Mouse (Mus musculus) adrenal gland, postnatal 4 days (tissue): Measurements from ENCODE around the gene Gm49721. TPM values are rescaled to one million over a fixed set of nuclear protein-coding genes. Genes with fewer than 3 reads are reported as not detected.
"Not testable (repeated sequence)": the region's sequence is repeated elsewhere in the genome, so short reads cannot be mapped to it uniquely, and the experiment has no call there.

Experiments
- DNase-seq, 2 experiments: peaks; one replicate each; pipeline ENCODE4 v3.0.0; 2021 to 2022; ENCODE audit warnings: low spot score in 2 of 2, mixed read lengths in 2 of 2
- total RNA-seq, 2 experiments: library from RNA; stranded (reverse); gene quantifications; 2 replicates each; pipeline ENCODE4 v1.2.3; 2021

The Gm49721 gene
- total RNA-seq, 2 experiments from 2014 or later = 0.37 to 0.45 TPM

DNA sequence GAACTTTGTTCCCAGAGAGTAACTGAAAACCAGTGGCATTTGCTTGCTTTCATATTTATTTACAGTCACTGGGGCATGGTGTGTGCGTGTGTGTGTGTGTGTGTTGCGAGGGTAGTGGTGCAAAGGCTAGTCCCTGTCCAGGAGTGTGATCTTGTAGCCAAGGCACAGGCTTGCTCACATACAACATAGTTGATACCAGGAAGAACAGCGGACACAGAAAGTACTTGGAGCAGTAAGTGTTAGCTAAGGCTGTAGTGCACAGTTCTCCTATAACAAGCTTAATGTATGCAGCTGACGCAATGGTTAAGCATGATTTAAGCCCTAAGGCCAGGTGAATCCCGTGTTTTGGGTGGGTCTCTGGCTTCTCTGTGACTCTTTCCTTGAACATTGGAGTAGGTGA lies 676 bp downstream of the Gm49721 start:
- DNase-seq = not testable (repeated sequence)

DNA sequence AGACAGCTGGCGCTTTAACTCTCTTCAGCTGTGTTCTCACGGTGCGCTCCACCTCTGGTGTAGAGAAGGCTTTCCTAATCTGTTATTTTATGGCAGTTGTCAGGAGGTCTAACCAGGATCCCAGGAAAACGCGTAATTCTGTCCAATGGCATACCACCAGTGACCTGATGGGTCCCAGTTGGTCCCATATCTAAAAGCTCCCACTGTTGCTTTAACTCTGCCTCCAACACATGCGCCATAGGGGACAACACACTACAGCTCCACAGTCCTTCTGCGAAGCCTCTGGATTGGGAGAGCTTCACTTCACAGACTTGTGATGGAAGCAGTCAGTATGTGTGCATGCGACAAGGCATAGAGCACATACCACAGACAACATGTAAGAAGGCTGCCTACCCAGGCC lies 1.4 kb downstream of the Gm49721 start:
- DNase-seq = not testable (repeated sequence)

DNA sequence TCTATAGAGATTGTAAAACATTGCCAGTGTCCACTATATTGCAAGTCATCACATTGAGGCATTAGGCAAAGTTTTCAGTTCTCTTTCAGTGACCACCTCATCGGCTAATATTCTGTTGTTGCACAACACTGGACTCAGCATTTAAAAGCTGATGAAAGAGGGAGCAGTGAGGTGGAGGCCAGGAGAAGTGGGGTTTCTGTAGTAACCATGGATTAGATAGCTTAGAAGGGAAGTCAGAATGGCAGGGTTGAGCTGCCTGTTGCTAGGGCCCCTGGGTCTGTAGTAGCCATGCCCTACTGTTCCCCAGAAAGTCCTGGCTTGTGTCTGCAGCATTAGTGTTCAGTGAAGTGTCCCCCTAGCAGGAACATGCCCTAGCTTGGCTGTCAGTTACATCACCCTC lies 7.4 kb downstream of the Gm49721 start:
- not testable (repeated sequence) for DNase-seq

DNA sequence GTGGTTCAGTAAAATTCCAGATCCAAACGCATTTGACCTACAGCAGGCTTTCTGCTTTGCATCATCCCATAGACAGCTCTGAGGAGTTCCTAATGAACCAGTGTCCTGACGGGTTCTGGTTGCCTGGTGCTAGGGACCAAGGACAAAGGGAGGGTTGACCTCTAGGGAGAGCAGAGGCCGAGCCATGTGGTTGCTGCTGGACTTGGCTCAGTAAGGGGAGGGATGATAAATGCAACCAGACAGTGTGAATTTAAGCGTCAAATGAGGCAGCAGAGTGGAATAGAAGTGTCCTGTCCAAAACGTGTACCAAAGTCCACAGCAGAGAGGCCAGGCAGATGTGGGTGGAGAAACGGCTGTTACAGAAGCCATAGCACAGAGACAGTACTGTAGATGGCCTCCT lies 16.8 kb downstream of the Gm49721 start:
- not testable (repeated sequence) for DNase-seq

DNA sequence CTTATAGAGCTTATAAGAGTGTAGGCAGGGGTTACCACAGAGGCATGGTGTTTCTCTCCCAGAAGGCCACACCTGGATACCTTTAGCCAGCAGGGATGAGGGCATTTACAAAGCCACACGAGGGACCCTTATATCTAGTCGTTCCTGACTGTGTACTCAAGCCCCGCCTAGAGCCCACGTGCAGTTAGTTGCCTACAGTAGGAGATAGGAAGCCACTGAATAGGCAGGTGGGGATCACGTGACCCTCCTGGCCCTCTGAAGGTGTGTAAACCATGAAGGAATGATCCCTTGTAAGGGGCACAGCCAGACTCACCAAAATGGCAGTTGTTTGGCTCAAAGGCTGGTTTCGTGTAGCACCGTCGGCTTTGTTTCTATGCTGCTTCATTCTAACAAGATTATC lies 18.1 kb downstream of the Gm49721 start:
- DNase-seq = not testable (repeated sequence)

DNA sequence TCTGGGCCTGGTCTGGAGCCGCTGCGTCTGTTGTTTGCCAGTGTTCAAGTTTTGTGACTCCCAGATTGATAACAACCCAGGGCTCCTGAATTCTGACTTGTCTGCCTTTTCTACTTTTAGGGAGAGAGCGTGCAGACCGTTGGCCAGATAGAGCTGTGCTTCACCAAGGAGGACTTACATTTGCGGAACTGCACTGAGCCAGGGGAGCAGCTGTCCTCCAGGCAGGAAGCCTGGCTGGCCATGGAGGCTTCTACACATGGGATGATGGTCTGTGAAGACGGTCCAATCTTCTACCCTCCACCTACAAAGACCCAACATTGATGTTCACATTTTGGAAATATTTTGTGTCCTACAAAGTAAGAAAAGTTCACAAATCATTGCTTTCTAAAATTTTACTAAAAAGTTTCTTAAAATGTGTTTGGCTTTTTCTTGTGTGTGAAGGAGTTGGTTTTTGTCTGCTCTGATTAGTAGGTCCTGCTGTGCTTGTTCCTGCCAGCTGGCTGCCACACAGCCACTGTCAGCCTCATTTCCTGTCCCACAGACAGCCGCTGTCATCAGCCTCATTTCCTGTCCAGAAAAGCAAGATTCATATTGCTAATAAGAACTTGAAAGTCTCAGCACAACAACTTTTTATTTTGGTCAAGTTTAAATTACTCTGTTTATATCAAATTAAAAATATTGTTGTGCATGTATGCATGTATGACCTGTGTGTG lies 19.2 kb downstream of the Gm49721 start:
- not testable (repeated sequence) for DNase-seq

DNA sequence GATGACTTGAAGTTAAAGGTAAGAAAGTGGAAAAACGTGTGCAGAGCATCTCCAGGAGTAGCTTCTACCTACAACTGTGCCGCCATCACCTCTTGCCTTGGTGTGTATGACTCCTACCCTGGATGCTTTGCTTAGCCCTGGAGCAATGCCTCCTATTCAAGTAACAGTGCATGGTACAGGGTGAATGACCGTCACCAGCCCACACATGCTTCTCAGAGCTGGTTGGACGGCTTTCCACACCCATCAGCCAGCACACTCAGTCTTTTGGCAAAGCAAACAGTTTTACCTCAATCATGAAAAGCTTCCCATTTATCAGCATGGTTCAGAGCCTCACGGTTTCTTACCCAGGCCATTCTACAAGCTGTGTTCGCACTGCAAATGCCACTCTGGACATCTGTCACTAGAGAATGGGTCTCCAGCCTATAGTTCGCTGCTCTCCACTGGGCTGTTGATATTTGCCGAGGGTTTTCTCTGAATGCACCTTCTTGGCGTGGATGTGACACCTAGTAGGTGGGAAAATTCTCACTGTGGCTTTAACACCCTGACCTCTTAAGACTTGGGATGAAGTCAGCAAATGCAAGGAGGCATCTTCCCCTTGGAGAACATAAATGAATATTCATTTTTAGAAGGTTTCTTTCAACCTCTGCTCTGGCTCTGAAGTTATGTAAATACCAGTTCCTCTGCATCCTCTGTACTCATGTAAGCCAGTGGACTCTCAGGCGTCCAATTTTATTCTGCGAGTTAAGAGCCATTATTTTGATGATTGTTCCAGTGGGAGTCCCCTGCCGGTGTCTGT lies 23.3 kb downstream of the Gm49721 start:
- not testable (repeated sequence) for DNase-seq

DNA sequence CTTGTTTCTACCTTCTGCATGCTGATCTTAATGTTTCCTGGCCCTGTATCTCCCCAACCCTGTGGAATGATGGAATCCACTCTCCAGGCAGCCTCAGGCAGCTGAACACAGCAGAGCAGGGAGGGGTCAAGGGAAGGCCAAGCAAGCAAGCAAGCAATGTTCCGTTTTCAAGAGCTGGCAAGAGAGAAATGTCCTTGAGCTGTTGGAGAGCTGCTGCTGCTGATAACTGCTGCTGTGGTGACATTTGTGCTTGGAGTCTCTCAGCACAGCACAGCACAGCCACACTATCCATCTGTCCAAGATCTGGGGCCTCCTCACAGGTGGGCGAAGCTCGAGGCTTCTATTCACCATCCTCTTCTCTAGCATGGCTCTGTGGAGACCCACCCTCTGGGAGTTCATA lies 24.7 kb downstream of the Gm49721 start:
- not testable (repeated sequence) for DNase-seq

DNA sequence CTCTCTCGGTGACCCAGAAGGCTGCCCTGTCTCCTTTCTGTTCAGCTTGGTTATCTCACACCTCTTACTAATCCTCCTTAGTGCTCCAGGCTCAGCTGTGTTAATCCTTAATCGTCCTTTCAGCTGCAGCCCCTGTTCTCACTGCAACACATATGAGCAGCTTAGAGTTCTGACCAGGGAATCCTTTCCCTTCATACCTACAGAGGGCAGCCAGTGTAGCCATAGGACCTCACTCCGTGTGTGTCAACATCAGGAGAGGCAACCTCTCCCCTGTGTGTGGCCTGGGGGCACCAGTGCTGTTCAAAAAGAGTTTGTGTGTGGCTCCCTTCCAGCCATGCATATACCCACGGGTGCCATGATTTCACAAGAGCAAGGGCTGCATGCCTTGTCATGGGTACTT lies 26.9 kb downstream of the Gm49721 start:
- not testable (repeated sequence) for DNase-seq

DNA sequence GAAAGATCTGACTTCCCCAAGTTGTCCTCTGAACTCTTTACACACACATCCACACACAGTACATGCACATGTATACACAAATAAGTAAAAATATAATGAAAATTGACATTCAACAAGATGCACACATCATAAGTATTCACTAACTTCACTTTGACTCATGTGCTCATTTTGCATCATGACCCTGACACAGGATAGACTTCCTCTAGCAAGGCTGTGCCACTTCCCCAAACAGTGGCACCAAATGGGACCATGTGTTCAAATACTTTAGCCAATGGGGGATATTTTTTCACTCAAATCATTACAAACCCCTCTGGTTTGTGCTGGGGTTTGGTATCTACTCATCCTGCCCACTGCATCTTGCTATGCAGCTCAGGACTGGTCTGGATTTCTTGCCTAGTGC lies 30.2 kb downstream of the Gm49721 start:
- DNase-seq = not testable (repeated sequence)

DNA sequence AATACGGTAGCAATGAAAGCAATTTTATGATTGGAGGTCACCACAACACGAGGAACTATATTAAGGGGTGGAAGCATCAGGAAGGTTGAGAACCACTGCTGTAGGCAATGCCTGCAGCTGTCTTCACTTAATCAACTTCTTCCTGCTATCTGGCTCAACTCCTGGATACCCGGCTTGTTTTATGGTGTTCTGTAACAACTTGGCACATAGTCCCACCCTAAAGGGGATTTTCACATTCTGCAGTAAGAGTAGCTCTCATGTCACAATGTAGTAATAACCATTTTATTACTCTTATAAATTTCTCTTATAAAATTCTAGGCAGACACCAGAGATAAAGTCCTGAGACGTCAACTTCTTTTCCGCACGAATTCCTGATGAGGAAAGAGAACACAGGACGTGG lies 30.7 kb downstream of the Gm49721 start:
- DNase-seq = not testable (repeated sequence)

DNA sequence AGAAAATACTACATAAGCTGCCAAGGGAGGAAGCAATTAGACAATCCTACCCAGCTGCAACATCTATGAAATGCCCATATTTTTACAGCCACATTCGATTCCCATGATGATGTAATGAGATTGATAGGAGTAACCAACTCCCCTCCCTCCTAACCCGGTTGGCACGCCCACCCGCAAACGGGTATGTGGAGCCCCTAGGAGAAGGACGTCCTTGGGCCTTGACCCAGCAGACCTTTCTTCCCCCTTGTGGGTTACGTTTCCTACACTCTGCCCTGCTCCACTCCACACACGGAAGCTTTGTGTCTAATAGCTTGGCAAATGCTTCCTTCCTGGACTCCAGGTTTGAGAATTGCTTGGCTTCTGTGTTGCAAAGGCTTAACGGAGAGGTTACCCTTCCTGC lies 31.2 kb downstream of the Gm49721 start:
- DNase-seq = not testable (repeated sequence)

DNA sequence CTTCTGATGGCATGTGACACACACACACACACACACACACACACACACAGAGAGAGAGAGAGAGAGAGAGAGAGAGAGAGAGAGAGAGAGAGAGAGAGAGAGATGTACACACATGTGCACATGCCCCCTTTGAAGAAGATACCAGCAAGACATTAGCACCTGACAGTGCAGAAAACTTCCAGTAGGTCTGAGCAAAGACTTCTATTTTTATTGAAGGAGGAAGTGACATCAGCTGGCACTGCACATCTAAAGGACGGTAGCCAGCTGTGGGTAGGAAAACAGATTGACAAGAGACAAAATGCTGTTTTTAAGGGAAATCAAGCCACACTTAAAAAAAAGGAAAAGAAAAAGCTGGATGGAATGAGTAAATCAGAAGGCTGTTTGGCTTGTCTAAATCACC lies 35.5 kb downstream of the Gm49721 start:
- DNase-seq = not testable (repeated sequence)

DNA sequence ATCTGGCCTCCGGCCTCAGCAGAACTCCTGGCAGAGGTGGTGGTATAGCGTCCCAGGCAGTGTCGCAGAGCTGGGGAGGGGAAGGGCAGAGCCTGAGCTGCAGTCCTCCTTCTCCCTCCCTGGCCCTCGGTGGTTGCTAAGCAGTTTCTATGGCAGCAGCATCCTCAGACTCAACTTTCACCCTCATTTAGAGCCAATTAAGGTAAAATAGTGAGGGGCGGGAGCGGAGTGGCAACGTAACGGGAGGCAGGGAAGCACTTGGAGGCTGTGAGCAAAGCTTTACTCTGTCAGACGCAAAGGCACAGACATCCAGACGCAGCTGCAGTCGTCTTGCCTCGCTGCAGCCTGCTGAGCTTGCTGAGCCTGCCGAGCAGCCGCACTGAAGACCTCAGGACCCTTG lies 46.6 kb downstream of the Gm49721 start, which contains the start of gene Gm1604a:
Gm1604a (plus strand) TSS at position 312 of the 400 bp plus-strand sequence.
- not testable (repeated sequence) for DNase-seq

DNA sequence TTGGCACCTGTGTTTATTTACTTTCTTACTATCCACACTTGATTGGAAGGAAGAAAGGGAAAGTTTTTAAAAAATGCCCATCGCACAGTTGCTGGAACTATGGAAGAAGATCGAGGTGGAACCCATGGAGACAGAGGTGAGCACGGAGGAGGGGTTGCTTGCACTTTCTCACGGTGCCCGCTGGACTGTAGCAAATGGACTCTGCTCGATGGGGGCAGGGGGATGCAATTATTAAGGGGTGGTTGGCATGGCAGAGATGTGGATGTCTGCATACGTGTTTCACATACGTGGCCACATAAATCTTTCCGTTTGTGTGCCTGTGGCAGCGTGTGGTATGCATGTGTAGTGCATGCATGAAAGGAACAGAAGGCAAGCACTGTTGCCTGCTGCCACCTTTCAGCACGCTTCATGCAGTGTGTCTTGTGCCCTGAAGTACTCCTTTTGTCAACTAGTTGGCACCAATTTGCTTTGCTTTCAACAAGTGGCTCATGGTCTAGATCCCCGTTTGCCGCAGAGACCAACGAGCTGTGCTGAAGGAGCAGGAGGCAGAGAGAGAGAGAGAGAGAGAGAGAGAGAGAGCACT lies 47.2 kb downstream of the Gm49721 start:
- DNase-seq = not testable (repeated sequence)

DNA sequence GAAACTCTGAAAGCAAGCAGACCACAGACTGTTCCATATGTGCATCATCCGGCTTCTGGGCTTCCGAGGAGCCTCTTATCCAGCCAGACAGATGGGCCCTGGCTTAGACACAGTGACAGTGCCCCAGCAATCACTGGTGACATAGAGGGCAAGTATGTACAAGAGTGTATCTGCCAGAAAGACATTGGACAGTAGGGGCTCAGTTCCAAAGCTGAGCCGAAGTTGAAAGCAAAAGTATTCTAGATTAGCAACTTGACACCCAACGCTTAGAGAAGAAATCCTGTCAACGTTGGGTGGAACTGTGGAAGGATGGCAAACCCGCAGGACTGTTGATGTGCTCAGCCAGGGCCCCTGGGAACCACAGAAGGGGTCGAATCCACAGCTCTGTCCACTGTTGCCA lies 51.5 kb downstream of the Gm49721 start:
- not testable (repeated sequence) for DNase-seq

DNA sequence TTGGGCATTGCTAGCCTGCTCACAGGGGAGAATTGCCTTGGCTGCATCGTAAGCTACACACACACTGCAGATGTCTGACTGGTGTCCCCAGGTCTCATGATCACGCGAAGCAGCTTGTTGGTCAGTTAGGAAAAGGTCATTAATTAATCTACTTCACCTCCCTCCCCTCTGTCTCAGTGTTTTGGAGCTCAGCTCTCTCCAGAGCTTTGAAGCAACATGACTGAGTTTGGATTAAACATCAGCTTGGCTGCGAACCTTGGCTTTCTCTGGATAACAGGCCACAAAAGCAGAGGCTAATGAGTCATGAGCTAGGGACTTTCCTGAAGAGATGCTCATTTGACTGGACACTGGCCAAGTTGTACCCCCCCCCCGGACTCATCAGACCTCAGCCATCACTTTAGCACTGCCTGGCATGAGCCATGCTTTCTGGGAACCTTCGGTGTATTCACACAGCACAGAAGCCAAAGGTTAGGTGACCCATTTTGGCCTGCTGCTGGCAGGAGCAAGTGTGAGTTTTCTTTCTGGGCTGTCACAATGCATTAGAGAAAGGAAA lies 52.0 kb downstream of the Gm49721 start:
- not testable (repeated sequence) for DNase-seq

DNA sequence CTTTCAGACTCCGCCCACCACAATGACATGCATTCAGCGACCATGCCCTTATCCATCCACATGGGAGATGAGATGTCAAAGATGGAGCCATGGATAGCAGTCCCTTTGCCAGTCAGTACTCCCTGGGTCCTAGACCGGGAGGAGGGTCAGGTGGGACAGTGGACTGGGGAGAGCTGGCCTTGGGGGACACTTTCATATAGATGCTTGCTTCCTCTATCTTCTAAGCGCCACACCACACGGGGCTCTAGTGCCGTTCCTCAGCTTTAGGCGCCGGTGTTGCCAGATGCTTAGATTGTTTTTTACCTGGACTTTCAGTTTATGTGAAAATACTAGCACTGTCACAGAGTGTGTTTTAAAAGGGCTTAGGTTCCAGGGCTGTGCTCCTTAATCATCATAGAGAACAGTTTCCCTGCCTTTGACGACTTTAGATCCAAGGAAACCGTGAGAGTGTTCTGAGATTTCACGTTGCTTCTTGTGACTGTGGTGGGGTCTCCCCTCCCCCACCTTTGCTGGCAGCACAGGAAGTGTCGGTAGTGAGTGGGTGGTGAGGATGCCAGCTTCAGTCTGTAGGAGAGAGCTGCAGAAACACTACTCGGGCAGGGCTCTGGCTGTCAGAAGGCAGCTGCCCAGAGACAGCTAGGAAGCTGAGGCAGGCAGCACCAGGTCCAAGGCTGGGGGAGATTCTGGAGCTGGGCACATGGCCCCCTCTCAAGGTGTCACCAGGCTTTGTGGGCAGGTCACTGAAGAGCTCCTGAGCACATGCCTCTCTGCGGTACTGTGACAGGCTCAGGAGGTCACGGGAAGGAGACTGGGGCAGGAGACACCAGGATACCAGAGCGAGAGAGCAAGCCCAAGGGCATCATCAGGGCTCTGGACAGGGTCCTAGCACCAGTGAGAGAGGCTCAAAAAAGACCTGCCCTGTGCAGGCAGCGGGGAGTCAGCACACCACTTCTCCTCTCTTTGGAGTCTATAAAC lies 54.8 kb downstream of the Gm49721 start:
- not testable (repeated sequence) for DNase-seq

DNA sequence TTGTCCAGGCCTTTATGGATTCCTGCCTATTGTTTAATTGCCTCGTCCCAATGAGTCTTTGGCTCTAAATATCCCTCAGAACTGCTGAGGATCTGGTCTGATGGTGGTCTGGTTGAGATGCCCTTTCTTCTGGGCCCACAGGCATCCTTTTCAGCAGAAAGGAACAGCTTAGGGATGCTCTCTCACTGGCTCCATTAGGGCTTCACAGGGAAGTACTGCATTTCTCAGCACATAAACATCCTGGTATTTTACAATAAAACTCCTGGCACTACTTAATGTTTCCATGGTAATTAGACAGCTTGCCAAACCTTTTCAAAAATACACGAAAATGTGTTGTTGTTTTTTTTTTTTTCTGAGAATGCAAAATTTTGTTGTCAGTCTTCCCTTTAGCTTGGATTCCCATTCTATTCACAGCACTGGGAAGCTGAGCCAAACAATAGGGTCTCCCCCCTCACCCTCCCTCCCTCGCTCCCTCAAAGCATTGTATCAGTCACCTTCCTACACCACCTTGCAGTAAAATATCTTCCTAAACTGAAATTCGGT lies 90.4 kb downstream of the Gm49721 start:
- DNase-seq = not testable (repeated sequence)
